Mouse (Mus musculus) heart, postnatal 0 days (tissue): ENCODE results near the gene Doc2g.
"Not testable (repeated sequence)": the region's sequence is repeated elsewhere in the genome, so short reads cannot be mapped to it uniquely, and the experiment has no call there.

Experiments
- CTCF ChIP-seq: IDR thresholded peaks from 2 replicates; pipeline ENCODE4 v1.5.1; 2016; ENCODE audit warnings: antibody characterized with exemption, control low read depth, low read depth
- EP300 ChIP-seq: IDR thresholded peaks from 2 replicates; pipeline ENCODE4 v1.6.1; 2016; ENCODE audit warnings: antibody characterized with exemption, low read depth

- not testable (repeated sequence) for TF ChIP-seq CTCF, EP300
Observed at GRCm38 (mm10) chr19:3957296-3958036, 45.6 kb upstream of the Doc2g start.
